Mouse (Mus musculus): ENCODE results near the gene Rbp3. TPM values are rescaled to one million over a fixed set of nuclear protein-coding genes. Genes with fewer than 3 reads are reported as not detected.

Rbp3 gene
- total and polyA plus RNA-seq, 3 experiments, result not detected

DNA sequence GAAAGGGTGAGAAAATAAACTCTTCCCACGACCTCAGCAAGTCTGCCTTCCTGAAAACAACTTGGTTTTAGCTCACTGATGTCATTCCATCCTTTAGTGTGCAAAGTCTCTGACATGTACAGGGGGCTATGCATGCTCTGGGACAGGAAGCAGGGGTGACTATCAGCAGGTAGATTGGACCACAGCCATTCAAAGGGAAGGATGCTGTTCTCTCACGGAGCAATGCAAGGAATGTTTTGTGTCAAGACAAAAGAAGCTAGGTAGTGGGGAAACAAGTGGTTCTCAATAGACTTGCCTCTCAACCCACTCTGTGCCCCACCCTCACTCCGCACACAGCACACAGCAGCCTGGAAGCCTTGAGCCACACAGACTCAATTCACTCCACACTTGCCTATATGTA is 35.4 kb downstream of the Rbp3 start:
- Histone ChIP-seq H3K9me3 (replicated peaks; ENCODE audit: insufficient read depth, low read length) (no peaks in the 10 kb centered on the region), H3K4me1 (ENCODE audit: control insufficient read depth in 1 of 2, insufficient read depth in 2 of 2, low read length in 2 of 2) (no peaks in the 10 kb centered on the region), H3K27ac (ENCODE audit: control insufficient read depth, low read depth, low read length) (no peak overlapping the region), H3K27me3 (ENCODE audit: control insufficient read depth in 1 of 2, insufficient read depth in 2 of 2, low read length in 2 of 2) (no peaks in the 10 kb centered on the region), H3K36me3 (ENCODE audit: control insufficient read depth in 1 of 2, insufficient read depth in 2 of 2, low read length in 2 of 2) (no peaks in the 10 kb centered on the region), H3K4me3 (ENCODE audit: control insufficient read depth in 1 of 2, insufficient read depth in 1 of 2, low read depth in 2 of 2, low read length in 2 of 2) (no peak overlapping the region), H3K9ac (ENCODE audit: control insufficient read depth, low read depth, low read length, poor library complexity, severe bottlenecking) (no peak overlapping the region), H3K79me2 (ENCODE audit: control insufficient read depth, insufficient read depth, low read length, poor library complexity) (no peaks in the 10 kb centered on the region)
- no peak for DNase-seq (ENCODE audit: low read depth, low spot score)
- TF ChIP-seq ETS1 (IDR thresholded peaks at IDR 0.05; ENCODE audit: low read depth, low read length) (no peak), GABPA (IDR thresholded peaks at IDR 0.05; ENCODE audit: low read depth, low read length) (no peak), CHD1 (IDR thresholded peaks at IDR 0.05; ENCODE audit: low read depth, low read length) (no peak), POLR2AphosphoS5 (IDR thresholded peaks at IDR 0.05; ENCODE audit: borderline replicate concordance, low read depth, low read length) (no peak), GATA1 (IDR thresholded peaks at IDR 0.05; ENCODE audit: low read depth, low read length) (no peak), ZC3H11A (IDR thresholded peaks at IDR 0.05; ENCODE audit: low read depth, low read length) (no peak), HCFC1 (IDR thresholded peaks at IDR 0.05; ENCODE audit: low read depth, low read length) (no peak), CTCF (IDR thresholded peaks at IDR 0.05 in 2 of 3, conservative IDR thresholded peaks at IDR 0.05 in 1 of 3; ENCODE audit: control insufficient read depth in 1 of 3, insufficient read depth in 1 of 3, low read depth in 2 of 3, low read length in 3 of 3, poor library complexity in 1 of 3, severe bottlenecking in 1 of 3) (no peak), USF1 (IDR thresholded peaks at IDR 0.05; ENCODE audit: low read depth, low read length) (no peak)

DNA sequence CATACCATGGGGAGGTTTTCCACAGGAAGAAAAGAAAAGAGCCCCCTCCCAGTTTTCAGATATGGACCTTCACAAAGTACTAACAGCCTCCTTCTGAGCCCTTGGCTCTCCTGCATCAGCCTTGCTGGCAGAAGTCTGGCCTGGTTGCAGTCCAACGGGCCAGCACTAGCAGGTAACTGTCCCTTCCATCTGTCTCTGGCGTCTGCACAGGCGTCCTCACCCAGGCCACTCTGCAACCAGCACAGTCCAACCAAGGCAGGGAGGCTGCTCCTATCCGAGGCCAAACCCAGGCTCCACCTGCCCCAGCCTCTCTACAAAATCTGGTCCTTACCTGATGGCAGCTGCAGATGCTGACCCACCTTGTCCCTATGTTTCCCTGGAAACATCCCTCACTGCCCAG is 38.2 kb downstream of the Rbp3 start:
- Histone ChIP-seq H3K4me3 (ENCODE audit: control insufficient read depth in 1 of 2, insufficient read depth in 1 of 2, low read depth in 2 of 2, low read length in 2 of 2) (no peak overlapping the region), H3K79me2 (ENCODE audit: control insufficient read depth, insufficient read depth, low read length, poor library complexity) (no peaks in the 10 kb centered on the region), H3K36me3 (ENCODE audit: control insufficient read depth in 1 of 2, insufficient read depth in 2 of 2, low read length in 2 of 2) (no peaks in the 10 kb centered on the region), H3K9ac (ENCODE audit: control insufficient read depth, low read depth, low read length, poor library complexity, severe bottlenecking) (no peak overlapping the region), H3K9me3 (replicated peaks; ENCODE audit: insufficient read depth, low read length) (no peaks in the 10 kb centered on the region), H3K27ac (ENCODE audit: control insufficient read depth, low read depth, low read length) (no peak overlapping the region), H3K4me1 (ENCODE audit: control insufficient read depth in 1 of 2, insufficient read depth in 2 of 2, low read length in 2 of 2) (no peaks in the 10 kb centered on the region), H3K27me3 (ENCODE audit: control insufficient read depth in 1 of 2, insufficient read depth in 2 of 2, low read length in 2 of 2) (no peaks in the 10 kb centered on the region)
- no peak for DNase-seq (ENCODE audit: low read depth, low spot score)
- TF ChIP-seq TBP (IDR thresholded peaks at IDR 0.05; ENCODE audit: low read depth, low read length), result no peak

DNA sequence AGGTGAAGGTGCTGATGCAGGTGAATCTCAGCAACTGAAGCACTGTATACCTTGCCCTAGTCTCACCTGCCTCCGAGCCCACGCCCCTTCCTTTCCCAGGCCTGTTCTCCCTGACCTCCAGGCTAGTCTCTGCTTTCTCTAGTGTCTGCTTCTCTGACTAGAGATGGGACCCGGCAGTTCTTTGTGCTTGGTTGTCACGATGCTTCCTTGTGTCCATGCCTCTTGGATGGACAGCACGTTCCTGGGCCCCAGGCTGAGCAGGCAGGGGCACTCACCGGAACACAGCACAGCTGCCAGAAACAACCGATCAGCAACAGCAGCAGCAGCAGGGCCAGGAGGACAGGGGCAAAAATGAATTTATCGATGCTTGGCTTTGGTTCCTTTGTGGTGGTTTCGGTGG is 39.2 kb downstream of the Rbp3 start:
- Histone ChIP-seq H3K27me3 (ENCODE audit: control insufficient read depth in 1 of 2, insufficient read depth in 2 of 2, low read length in 2 of 2) (no peaks in the 10 kb centered on the region), H3K4me3 (ENCODE audit: control insufficient read depth in 1 of 2, insufficient read depth in 1 of 2, low read depth in 2 of 2, low read length in 2 of 2) (no peak overlapping the region), H3K36me3 (ENCODE audit: control insufficient read depth in 1 of 2, insufficient read depth in 2 of 2, low read length in 2 of 2) (no peaks in the 10 kb centered on the region), H3K9me3 (replicated peaks; ENCODE audit: insufficient read depth, low read length) (no peaks in the 10 kb centered on the region), H3K4me1 (ENCODE audit: control insufficient read depth in 1 of 2, insufficient read depth in 2 of 2, low read length in 2 of 2) (no peaks in the 10 kb centered on the region), H3K9ac (ENCODE audit: control insufficient read depth, low read depth, low read length, poor library complexity, severe bottlenecking) (no peak overlapping the region), H3K79me2 (ENCODE audit: control insufficient read depth, insufficient read depth, low read length, poor library complexity) (no peaks in the 10 kb centered on the region), H3K27ac (ENCODE audit: control insufficient read depth, low read depth, low read length) (no peak overlapping the region)
- TF ChIP-seq TAL1 (IDR thresholded peaks at IDR 0.05; ENCODE audit: low read length) (no peak), TBP (IDR thresholded peaks at IDR 0.05; ENCODE audit: low read depth, low read length) (no peak), NRF1 (IDR thresholded peaks at IDR 0.05; ENCODE audit: insufficient read depth, low read depth, low read length, poor library complexity, severe bottlenecking) (no peak), MAZ (IDR thresholded peaks at IDR 0.05; ENCODE audit: low read depth, low read length) (no peak), ETS1 (IDR thresholded peaks at IDR 0.05; ENCODE audit: low read depth, low read length) (no peak), BHLHE40 (IDR thresholded peaks at IDR 0.05; ENCODE audit: borderline replicate concordance, low read depth, low read length) (no peak), ELF1 (IDR thresholded peaks at IDR 0.05; ENCODE audit: low read depth, low read length) (no peak), NELFE (IDR thresholded peaks at IDR 0.05; ENCODE audit: low read depth, low read length) (no peak), KAT2A (conservative IDR thresholded peaks at IDR 0.05; ENCODE audit: low read depth, low read length) (no peak), POLR2AphosphoS5 (IDR thresholded peaks at IDR 0.05; ENCODE audit: borderline replicate concordance, low read depth, low read length) (no peak), CTCF (IDR thresholded peaks at IDR 0.05 in 2 of 3, conservative IDR thresholded peaks at IDR 0.05 in 1 of 3; ENCODE audit: control insufficient read depth in 1 of 3, insufficient read depth in 1 of 3, low read depth in 2 of 3, low read length in 3 of 3, poor library complexity in 1 of 3, severe bottlenecking in 1 of 3) (no peak), MAFK (IDR thresholded peaks at IDR 0.05; ENCODE audit: borderline replicate concordance, low read depth, low read length) (no peak), GABPA (IDR thresholded peaks at IDR 0.05; ENCODE audit: low read depth, low read length) (no peak)
- no peak for DNase-seq (ENCODE audit: low read depth, low spot score)
